Mouse (Mus musculus): Measurements from ENCODE around the gene Emc10.
A peak's percentile ranks its signal among the peaks of the same experiment; 100 is the strongest.

The Emc10 gene

DNA sequence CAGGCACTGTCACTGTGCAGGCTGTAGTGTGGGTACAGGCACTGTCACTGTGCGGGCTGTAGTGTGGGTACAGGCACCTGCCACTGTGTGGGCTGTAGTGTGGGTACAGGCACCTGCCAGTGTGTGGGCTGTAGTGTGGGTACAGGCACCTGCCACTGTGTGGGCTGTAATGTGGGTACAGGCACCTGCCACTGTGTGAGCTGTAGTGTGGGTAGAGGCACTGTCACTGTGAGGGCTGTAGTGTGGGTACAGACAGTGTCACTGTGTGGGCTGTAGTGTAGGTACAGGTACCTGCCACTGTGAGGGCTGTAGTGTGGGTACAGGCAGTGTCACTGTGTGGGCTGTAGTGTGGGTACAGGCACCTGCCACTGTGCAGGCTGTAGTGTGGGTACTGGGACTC, 12.2 kb downstream of the Emc10 start:
- no peak for DNase-seq

DNA sequence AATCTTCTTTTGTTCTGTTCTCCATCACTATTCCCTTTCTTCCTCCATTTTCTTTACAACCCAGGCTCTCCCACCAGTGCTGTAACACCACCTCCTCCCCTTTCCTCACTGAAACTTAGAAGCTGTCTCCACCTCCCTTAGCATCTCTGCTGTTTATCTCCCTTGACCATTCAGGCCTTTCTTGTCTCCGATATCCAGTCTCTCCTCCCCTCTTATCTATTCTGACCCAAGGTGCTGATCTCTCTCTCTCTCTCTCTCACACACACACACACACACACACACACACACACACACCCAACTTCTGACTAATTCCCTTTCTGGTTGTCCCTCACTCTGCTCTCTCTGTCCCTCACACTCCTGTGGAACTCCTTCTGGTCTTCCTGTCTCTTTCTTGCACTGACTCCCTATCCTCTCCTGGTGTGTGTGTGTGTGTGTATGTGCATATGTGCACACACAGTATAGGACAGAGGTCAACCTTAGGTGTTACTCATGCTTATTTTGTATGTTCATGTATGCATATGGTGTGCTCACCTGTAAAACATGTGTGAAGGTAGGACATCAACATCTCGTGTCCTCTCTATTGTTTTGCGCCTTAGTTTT, 13.4 kb downstream of the Emc10 start:
- DNase-seq, result no peak

DNA sequence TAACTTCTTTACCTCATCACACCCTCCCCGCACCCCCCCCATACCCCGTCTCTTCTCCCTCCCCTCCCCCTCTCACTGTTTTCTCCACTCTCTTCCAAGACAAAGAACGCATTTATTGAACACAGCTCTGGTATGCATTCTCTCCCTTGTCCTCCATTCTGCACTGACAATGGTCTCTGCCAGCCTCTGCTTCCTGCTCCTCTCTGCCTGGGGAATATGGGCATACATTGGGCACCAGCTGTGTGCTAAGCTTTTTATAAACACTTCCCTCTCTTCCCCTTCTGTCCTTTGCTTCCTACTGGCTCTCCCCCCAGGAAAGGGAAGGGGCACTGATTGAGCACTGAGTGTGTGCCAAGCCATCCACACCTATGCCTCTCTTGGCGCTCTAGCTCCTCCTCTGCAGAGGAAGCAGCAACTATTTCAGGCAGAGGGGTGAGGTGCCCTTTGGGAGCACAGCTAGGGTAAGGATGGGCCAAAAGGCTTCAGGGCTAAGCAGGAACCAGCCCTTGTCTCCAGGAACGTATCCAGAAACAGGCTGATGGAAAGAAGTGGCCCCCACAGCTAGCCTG, 21.2 kb downstream of the Emc10 start:
- DNase-seq, result no peak

DNA sequence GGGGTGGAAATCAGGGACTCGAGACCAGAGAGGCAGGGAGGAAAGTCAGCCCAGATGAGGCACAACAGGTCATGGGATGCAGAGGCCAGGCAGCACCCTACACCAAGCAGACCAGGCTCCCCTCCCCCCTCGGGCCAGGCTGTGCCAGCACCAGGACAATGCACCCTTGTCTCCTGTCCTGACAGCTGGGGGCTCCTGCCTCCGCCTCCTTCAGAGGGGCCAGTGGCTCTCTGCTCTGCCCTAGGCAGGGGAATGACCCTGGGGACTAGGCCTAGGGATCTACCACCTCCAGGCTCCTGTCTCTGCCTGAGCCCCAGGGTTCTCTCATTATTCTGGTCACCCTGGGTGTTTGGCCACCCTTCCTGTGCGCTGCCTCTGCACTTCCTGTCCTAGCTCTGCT, 21.9 kb downstream of the Emc10 start:
- no peak for DNase-seq

DNA sequence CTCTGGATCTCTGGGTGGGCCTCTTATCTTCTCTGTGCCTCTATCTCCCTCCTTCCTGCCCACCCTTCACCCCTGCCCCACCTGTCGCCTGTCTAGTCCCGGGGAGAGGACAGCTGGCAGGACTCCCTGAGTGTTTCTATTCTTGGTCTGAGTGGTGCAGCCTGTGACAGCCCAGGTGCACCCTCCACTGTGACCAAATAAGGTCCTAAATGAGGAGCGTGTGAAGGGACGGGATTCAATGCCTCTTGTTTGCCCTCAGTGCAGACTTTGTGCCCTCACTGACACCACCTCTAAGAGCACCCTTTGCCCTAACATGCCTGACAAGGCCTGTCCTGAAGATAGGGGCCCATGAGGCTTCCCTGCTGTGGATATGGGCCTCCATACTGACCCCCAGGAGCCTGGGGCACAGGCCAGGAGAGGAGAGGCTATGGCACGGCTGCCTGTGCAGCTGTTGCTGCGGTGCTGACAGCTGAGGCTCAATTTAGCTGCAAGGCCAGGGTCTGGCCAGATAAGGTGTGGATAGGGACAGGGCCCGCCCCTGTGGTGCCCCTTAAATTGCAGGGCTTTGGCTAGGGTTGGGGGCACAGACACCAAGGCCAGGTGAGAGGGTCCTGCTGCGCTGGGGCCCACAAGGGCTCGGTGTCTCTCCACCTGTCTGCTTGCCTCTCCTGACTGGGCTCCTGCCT, 23.2 kb downstream of the Emc10 start:
- no peak for DNase-seq

DNA sequence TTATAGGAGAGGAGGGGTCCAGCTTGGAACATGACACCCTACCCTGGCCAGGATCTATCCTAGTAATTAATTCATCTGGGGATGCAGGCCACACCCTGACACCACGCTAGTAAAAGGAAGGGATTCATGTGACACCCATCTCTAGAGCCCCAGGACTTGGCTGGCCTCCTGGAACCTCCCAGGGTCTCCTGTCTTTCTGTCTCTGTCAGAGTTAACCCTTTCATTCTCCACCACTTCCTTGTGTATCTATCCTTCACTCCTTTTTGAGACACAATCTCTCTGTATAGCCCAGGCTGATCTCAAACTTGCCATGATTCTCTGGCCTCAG, 23.8 kb downstream of the Emc10 start:
- DNase-seq, result no peak

DNA sequence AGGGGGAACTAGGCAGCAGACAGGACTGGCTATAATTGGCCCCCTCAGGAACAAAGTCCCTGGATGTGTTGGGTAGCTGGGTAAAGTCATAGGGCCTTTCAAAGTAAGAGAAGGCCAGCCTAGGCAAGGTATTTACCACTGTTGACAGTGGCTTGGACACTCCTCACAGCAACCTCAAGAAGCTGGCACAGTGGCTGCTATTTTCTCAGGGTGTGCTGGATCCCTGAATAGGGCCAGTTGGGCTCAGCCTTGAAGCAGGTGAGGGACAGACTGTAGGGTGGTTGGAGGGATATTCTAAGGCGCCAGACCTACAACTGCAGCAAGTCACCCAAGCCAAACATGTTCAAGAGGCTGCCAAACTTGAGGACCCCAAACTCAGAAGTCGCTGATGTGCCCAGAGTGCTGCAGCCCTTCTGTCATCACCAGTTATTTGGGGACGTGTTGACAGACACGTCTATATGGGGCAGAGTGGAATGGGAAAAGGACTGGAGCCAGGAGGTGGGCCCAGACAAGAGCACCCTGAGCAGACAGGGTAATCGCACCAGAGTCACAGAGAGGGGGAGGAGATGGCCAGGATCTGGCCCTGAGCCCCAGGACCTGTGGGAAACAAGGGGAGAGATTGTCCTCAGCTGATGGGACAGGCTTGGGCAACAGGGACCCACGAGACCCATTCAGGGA, 24.3 kb downstream of the Emc10 start:
- DNase-seq, result peak; percentile 41

DNA sequence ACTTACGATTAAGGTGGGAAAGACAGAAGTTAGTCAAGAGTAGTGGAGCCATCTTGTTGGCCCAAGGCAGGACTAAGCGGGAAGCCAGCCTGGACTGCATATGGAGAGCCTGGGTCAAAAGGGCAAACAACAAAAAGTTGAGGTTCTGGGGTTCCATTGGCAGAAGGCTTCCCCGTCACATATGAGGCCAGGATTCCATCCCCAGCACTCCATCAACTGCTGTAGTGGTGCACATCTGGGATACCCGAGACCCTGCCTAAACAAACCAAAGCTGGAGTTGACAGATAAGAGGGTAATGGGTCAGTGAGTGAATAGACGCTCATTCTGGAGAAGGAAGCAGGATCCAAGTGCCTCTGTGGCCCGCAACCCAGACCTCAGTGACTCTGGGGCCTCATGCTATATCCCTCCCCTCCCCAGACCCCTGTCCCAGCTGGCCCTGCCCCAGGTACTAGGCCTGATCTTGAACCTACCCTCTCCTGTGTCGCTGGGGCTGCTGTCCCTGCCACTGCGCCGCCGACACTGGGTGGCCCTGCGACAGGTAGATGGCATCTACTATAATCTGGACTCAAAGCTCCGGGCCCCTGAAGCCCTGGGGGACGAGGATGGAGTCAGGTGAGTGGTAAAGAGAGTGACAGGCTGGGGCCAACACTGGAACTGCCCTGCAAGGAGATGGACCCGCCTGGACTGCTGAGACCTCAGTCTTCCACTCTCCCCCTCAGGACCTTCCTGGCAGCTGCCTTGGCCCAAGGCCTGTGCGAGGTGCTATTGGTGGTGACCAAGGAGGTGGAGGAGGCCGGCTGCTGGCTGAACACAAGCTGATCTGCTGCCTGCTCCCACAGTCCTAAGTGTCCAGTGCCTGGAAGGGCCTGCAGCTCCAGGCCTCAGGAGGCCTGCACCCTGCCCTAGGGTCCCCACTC, 25.4 kb downstream of the Emc10 start:
- DNase-seq, result no peak

DNA sequence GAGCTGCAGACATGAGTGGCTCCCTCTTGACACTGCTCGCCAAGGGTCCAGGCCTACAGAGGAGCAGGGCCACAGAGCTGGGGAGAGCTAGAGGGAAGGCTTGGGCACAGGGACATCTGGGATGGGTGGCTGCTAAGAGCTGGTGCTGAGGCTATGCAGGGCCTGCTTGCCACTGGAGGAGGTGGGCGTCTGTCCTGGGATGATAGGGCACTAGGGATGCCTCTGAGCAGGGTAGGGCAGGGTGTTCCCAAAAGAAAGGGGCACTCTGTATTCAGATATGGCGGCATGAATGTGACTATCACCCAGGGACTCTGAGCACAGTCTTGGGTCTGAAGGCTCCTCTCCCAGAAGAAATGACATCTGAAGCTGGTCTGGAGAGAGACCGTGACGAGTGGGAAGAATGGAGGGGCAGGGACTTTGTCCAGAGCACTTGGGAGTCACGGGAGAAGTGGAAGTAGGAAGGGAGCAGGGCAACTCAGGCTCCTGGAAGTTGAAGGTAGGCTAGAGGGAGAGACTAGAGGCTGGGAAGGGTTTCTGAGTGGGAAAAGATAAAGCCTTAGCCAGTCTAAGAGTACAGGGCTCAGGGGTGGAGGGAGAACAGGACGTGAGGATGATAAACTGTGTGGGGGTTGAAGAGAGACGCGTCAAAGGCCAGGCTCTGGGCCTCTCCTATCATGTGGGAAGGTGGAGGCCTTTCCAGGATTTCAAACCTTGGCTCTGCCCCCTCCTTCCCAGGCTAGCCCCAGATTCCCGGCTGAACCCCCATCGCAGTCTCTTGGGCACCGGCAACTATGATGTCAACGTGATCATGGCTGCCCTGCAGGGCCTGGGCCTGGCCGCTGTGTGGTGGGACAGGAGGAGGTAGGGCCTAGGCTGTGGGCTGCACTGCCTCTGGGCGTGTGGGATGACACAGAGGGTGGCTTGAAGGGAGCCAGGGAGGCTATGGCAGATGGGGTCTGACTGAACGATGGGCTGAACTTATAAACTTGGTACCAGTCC, 26.4 kb downstream of the Emc10 start:
- DNase-seq, result no peak

DNA sequence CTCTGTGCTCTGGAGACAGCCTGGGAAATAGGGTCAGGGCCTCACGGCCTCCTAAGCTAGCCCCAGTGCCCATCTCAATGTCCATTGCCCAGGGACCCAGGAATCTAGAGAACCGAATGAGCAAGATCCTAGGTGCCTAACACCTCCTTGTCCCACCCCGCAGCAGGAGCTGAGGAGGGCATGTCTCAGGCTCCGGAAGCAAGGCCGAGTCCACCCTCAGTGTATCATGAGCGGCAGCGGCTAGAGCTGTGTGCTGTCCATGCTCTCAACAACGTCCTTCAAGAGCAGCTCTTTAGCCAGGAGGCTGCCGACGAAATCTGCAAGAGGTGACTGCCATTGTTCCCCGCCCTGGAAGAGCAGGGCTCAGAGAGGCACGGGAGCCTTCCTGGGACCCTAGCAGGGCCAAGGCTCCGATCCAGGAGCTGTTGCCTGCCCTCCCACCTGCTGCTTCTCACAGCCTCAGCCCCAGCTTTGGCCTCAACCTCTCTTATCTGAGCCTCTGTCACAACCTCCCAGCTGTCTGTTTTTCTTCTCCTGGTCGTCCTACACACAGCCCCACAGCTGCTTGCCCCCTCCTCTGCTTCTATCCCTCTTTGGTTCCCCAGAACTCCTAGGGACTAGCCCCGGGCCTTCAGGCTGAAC, 27.6 kb downstream of the Emc10 start:
- DNase-seq, result no peak

DNA sequence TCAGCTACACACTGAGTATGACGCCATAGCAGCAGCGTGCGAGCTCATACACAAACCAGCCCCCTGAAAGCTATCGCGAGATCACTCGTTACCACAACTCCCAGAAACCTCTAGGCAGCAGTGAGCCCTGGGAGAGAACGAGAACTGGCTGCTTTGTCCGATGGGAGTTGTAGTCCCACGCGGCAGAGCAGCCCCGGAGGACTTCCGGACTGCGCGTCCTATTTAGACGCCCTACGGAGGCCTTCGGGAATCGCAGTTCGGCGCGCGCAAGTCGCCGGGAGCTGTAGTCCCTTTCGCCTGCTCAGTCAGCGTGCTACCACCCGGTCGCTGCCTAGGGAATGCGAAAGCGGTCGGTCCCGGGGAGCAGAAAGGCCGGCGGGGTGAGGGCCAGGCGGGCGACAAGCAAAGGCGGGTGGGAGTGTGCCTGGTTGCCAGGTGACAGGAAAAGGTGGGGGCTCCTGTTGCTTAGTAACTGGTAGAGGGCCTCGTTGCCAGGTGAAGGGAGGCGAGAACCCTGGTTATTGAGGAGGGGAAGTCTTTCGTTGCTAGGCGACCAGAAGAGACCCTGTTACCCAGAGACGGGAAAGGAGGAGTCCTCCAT, 28.4 kb downstream of the Emc10 start, which contains the start of gene Josd2:
Gene Josd2 (plus strand): TSS at position 170 of the 601 bp plus-strand sequence.
- DNase-seq, result peak; percentile 91

DNA sequence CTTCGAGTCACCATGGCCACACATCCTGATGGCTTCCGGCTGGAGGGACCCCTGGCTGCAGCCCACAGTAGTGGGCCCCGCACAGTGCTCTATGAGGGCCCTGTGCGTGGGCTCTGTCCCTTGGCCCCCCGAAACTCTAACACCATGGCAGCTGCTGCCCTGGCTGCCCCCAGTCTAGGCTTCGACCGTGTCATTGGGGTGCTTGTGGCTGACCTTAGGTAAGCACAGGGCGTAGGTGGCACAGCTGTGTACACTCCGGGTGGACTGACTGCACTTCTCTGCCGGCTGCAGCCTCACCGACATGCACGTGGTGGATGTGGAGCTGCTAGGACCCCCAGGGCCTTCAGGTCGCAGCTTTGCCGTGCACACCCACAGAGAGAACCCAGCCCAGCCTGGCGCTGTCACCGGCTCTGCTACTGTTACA, 29.4 kb downstream of the Emc10 start:
- no peak for DNase-seq

DNA sequence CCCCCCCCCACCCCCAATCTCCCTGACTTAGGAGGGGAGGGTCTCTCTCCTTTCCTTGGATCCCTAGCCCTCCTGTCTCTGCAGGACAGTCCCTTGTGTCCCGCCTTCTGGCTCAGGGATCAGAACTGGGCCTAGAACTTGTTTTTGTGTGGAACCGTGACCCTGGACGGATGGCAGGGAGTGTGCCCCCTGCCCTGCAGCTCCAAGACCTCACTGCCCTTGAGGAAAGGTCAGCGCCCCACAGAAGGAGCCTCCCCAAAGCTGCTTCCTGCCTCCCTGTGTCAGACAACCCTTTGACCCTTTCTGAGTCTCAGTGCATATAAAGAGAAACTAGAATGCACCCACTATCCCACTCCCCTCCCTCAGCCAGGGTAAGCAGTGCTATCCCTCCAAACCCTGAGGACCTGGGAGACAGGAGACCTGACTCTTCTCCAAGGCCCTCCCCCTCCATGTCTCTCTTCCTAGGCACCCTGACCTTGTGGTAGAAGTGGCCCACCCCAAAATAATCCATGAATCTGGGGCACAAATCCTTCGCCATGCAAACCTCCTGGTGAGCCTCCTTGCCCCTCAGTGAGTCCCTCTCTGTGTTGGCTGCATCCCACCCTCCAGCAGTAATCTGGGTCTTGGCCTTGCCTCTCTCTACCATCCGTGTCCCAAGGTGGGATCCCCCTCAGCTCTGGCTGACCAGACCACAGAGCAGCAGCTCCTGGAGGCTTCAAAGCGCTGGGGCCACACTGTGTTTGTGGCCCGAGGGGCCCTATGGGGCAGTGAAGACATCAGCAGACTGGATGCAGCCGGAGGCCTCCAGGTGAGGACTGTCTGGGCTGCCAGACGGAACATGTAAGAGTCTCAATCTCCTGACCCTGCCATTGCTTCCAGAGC, 30.1 kb downstream of the Emc10 start:
- no peak for DNase-seq

DNA sequence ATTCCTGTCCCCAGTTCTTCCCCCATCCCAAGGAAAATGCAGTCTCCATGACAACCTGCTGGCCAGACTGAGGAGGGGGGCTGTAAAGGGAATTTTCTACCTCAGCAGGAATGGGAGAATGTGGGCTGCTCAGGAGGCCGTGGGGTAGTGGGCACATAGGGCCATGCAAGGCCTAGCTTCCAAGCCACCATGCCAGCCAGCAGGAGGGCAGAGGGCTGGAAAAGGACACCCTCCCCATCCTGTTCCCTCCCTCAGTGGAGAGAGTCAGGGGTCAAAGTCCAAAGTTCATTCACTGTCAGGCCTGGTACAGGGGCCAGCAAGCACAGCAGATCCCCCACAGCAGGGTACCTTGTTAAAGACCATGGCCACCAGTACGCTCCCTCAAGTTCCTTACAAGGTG, 31.2 kb downstream of the Emc10 start, which contains the start of gene Aspdh:
Gene Aspdh (plus strand): TSS at position 281 of the 400 bp plus-strand sequence.
- DNase-seq, result no peak

DNA sequence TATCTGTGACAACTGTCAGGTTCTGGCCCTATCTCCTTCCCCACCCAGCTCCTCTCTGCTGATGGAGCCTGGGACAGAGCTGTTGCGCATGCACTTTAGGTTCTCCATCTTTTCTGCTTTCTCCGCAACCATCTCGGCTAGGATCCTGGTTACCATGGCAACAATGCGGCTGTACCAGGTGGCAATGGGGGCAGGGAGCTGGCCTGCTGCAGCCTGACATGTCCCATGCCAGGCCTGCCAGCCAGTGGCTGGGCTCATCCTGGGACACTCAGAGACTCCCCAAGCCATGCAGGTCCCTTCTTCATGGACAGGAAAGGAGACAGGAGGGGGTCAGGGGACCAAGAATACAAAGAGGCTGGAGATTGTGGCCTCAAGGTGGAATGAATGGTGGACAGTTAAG, 31.8 kb downstream of the Emc10 start:
- DNase-seq, result no peak

DNA sequence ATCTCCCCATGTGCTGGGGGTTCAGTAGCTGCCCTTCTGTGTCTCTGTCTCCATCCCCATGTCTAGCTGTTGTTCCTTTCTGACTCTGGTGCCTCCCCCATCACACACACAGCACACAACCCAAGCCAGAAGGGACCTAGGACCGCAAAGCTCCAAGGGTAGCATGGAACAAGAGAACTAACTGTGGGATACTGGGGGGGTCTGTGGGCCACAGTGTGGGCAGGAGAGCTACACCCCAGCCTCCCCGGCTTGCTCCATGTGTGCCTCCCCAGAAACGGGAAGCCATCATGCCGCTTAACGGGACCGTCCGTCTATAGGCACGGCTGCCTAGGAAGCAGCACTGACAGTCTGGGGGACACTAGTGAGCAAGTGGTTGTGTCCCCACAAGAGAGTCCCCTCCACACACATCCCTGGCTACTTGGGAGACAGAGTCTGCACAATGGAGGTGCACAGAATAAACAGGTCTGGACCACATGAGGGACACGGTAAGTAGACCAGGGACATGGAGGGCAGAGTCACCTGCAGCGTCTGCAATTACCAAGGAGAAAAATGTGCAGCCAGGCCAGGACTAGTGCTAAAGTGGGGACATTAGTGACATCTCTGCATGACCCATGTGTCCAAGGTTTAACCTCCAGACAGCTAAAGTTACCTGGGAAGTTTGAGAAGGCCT, 32.6 kb downstream of the Emc10 start:
- no peak for DNase-seq

DNA sequence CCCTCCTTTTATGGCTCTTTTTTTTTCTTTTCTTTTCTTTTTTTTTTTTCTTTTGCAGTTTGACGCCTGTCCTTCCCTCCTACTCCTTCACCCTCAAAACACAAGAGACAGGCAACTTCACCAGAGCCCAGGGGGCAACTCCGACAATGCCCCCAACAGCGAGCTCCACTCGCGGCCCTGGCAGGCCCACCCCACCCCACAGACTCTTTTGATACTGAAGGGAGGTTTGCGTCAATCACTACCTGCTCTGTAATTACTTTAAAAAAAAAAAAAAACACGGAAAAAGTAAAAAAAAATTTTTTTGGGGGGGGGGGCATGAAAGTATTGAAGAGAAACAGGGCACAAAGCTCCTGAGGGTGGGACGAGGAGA, 33.3 kb downstream of the Emc10 start:
- DNase-seq, result no peak

DNA sequence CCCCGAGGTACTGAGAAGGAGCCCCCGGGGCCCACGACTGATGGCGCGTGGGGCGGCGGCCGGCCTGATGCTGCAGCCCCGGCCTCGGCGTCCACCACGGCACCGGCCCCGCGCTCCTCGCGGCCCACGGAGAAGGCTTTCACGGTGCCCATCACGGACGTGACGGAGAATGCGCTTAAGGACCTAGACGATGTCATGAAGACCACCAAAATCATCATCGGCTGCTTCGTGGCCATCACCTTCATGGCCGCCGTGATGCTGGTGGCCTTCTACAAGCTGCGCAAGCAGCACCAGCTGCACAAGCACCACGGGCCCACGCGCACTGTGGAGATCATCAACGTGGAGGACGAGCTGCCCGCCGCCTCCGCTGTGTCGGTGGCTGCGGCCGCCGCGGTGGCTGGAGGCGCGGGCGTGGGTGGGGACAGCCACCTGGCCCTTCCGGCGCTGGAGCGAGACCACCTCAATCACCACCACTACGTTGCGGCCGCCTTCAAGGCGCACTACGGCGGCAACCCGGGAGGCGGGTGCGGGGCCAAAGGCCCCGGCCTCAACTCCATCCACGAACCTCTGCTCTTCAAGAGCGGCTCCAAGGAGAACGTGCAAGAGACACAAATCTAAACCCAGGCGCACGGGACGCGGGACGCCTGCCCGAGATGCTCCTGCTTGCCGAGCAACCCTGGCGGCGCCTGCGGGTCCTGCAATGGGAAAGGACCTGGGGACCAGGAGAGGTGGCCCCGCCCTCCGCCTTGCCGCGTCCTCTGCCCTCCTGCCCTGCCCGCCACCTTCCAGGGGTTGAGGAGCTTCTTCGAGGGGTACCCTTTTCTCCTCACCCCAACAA, 33.9 kb downstream of the Emc10 start:
- DNase-seq, result no peak

Measured in lung, postnatal 14 days (tissue).